Mouse (Mus musculus) kidney, postnatal 0 days (tissue): ENCODE data around the gene Gm49396. TPM values are rescaled to one million over a fixed set of nuclear protein-coding genes. Genes with fewer than 3 reads are reported as not detected.

ENCODE experiments used
- ATAC-seq: fragments of 200-750 bp; cut with Nextera tagmentation; replicated peaks from 2 replicates; pipeline ENCODE4 v1.8.0; 2017; ENCODE audit warnings: low read depth, moderate number of reproducible peaks, moderate TSS enrichment, moderate library complexity; ENCODE audit not compliant: low FRiP score
- DNase-seq: peaks from one replicate; pipeline ENCODE4 v3.0.0-alpha.2; 2016; ENCODE audit warnings: low spot score
- H3K27ac ChIP-seq: fragments of 300-500 bp; sonication (generic); 2 replicates; pipeline ENCODE4 v1.5.1; 2014; ENCODE audit warnings: mild to moderate bottlenecking
- H3K27me3 ChIP-seq: fragments of 300-500 bp; sonication (generic); 2 replicates; pipeline ENCODE4 v1.6.1; 2014; ENCODE audit warnings: low read length, mixed read lengths; ENCODE audit not compliant: insufficient read depth
- H3K36me3 ChIP-seq: fragments of 300-500 bp; sonication (generic); 2 replicates; pipeline ENCODE4 v1.6.1; 2014; ENCODE audit warnings: low read length, mixed read lengths; ENCODE audit not compliant: insufficient read depth
- H3K4me1 ChIP-seq: fragments of 300-500 bp; sonication (generic); replicated peaks from 2 replicates; pipeline ENCODE4 v1.6.1; 2014; ENCODE audit warnings: antibody characterized with exemption, low read length, mixed read lengths; ENCODE audit not compliant: insufficient read depth
- H3K4me2 ChIP-seq: fragments of 300-500 bp; sonication (generic); 2 replicates; pipeline ENCODE4 v1.6.1; 2014; ENCODE audit warnings: mild to moderate bottlenecking, low read length, moderate library complexity, mixed read lengths
- H3K4me3 ChIP-seq: fragments of 300-500 bp; sonication (generic); replicated peaks from 2 replicates; pipeline ENCODE4 v1.5.1; 2014; ENCODE audit warnings: low read depth, low read length
- H3K9ac ChIP-seq: fragments of 300-500 bp; sonication (generic); 2 replicates; pipeline ENCODE4 v1.6.1; 2014; ENCODE audit warnings: low read depth, low read length
- H3K9me3 ChIP-seq: fragments of 300-500 bp; sonication (generic); replicated peaks from 2 replicates; pipeline ENCODE4 v1.6.1; 2016; ENCODE audit warnings: low read length, inconsistent platforms, mixed read lengths
- CTCF ChIP-seq: IDR thresholded peaks from 2 replicates; pipeline ENCODE4 v1.5.1; 2016; ENCODE audit warnings: antibody characterized with exemption, low read depth, mild to moderate bottlenecking, moderate library complexity
- WGBS: fragments of 180-500 bp; shearing (Covaris S2); extraction: QIAGEN DNeasy Blood & Tissue Kit; methylation state at CpG from one replicate; pipeline ENCODE4 v1.1.7; 2014; 5-methylcytosine and 5-hydroxymethylcytosine counted together
- polyA plus RNA-seq: library from polyadenylated mRNA; unstranded; fragments of >200 nt; fragmentation: Nextera tagmentation; extraction: Ambion mirVana; gene quantifications from 2 replicates; pipeline ENCODE4 v1.2.1, GENCODE M21; 2015

The Gm49396 gene
- polyA plus RNA-seq = 5.0 and 7.7 TPM in 2 replicates

DNA sequence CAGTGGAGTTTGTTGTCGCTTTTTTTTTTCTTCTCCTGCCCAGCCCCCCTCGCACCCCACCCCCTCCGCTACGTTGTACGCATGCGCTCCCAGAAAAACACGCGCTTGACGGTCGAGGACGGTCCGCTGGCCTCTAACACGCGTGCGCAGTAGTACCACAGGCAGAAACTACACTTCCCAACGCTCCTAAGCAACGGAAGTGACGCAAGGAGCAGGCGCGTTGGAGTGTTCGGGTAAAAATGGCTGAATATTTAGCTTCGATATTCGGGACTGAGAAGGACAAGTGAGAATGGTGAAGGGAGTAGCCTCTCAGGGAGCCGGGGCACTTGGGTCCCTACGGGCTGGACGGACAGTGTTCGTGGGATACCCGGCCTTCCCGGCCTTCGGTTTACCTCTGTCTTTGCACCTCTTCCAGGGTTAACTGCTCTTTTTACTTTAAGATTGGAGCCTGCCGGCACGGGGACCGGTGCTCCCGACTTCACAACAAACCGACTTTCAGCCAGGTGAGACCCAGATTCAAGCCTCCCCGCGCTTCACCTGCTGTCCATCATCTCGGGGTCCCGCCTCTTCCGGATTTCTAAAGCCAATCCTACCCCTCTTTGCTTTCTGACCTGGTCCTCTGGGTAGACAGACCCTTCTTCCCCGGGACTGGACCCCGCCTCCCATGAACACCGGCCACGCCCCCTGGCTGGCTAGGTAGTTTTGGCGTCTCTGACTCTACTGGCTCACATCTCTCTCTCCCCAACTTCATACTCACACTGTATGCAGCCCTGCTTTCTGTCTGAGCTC lies at the start of gene Gm49396, which contains the start of the genes U2af1l4 and Psenen:
Gm49396 (plus strand) TSS at position 228 of the 789 bp plus-strand sequence.
U2af1l4 (plus strand) TSS at position 185 of the 789 bp plus-strand sequence.
Psenen (minus strand) TSS at position 511 of the 789 bp plus-strand sequence.
- peaks cover 8% of the 10 kb centered on the region for H3K4me1 ChIP-seq

DNA sequence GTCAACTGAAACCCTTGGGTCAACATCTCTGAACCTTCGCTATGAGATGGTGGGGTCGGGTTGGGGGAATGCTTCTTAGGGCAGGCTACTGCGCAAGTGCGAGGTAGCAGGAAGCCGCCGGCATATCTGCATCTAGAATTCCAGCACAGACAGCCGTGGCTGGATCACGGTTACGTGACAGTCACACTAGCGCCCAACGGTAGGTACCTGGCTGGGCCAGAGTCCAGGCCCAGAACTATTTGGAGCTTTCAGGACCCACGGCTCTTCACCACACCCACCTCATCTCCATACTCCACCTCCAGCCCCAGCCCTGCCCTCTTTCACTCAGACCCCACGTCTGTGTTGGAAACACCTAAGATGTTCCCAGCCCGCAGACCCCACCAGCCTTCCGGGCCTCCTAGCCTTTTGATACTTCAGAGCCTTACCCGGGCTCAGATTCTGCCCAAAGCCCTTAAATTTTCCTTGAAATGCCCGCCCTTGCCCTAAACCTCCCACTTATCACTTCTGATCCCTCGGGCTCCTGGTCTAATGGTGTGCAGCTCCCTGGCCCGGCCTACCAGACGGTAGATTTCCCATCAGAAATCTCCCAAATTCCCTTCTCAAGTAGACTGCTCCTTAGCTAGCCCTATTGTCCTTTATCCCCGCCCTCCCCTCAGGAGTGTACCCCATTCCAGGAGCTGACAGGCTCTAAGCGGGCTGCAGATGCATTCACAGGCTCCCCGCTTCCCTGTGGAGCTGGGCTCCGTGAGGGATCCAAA lies 48.0 kb upstream of the Gm49396 start:
- no peak for DNase-seq

More for the DNA sequence above, at the start of gene Gm49396, which contains the start of the genes U2af1l4 and Psenen:
- Histone ChIP-seq H3K27ac (peak within 1 kb of the TSS; percentile 97), H3K4me2 (peak within 1 kb of the TSS; percentile 82), H3K9me3 (no peaks in the 10 kb centered on the region), H3K27me3 (no peaks in the 10 kb centered on the region), H3K36me3 (peaks cover 13% of the 10 kb centered on the region), H3K9ac (peak within 1 kb of the TSS; percentile 86), H3K4me3 (peak within 1 kb of the TSS; percentile 86)
- peak; percentile 86 for ATAC-seq
- DNase-seq = peak; percentile 100
- WGBS = under 1% methylated on average over 43 of the region's 45 CpGs
- peak; percentile 36 for TF ChIP-seq CTCF

DNA sequence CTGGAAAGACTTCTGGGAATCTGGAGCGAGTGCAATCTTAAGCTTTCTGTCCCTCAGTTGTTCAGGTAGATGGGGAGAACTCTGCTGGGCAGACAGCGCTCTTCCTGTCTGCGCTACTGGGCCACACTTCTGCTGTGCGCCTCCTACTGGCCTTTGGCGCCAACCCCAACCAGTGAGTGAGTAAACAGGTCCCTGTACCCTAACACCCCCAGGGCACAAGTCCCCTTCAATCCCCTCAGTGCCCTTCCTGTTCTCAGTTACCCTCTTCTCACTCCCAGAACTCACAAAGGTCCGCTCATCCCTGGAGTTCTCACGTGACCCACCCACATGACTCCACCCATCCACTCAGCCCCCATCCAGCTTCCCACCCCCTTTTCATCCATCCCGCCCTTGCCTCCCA lies 44.8 kb upstream of the Gm49396 start:
- H3K36me3 ChIP-seq = 0 out of 2 replicates have a peak, but pooled peaks cover under 1% of the 10 kb centered on the region
- no peak overlapping the region for H3K4me2 ChIP-seq
- no peaks in the 10 kb centered on the region for H3K9me3 ChIP-seq
- DNase-seq (no peak), ATAC-seq (no peak)
- WGBS = 44% methylated on average over 8 of the region's 8 CpGs
- H3K4me3 ChIP-seq = no peak overlapping the region
- H3K4me1 ChIP-seq = 0 out of 2 replicates have a peak, but pooled peaks cover 6% of the 10 kb centered on the region
- no peak overlapping the region for H3K27ac ChIP-seq
- H3K27me3 ChIP-seq = no peaks in the 10 kb centered on the region
- no peak overlapping the region for H3K9ac ChIP-seq
- 0 out of 2 replicates have a peak, but pooled peaks have one; percentile 5 for TF ChIP-seq CTCF

More for the DNA sequence above, 48.0 kb upstream of the Gm49396 start:
- no peak for ATAC-seq
- Histone ChIP-seq H3K4me3 (no peak overlapping the region), H3K9me3 (no peaks in the 10 kb centered on the region), H3K4me1 (0 out of 2 replicates have a peak, but pooled peaks cover 2% of the 10 kb centered on the region), H3K4me2 (no peak overlapping the region), H3K36me3 (no peaks in the 10 kb centered on the region), H3K9ac (no peak overlapping the region), H3K27ac (no peak overlapping the region), H3K27me3 (no peaks in the 10 kb centered on the region)
- TF ChIP-seq CTCF = no peak
- WGBS = 61% methylated on average over 24 of the region's 24 CpGs

DNA sequence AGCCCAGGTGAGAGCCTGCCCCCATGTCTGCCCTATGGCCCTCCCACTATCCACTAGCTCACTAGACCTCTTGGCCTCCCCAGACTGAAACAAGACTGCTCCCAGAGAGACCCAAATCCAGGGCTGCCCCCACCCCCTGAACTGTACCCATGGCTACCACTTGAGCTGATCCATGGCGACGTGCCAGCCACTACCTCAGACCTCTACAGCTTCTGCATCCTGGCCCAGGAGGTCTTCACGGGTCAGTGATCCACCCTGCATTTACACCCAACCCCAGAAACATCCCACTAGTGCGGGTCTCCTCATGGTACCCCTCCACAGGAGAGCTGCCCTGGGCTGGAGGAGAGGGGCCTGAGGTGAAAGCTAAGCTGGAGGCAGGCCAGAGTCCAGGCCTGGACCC lies 42.7 kb upstream of the Gm49396 start:
- H3K27ac ChIP-seq = no peak overlapping the region
- WGBS = 49% methylated on average over 4 of the region's 4 CpGs
- peaks cover 14% of the 10 kb centered on the region; the same call in 1 of the 2 replicates for H3K36me3 ChIP-seq
- no peak for TF ChIP-seq CTCF
- no peak overlapping the region for H3K4me3 ChIP-seq
- ATAC-seq = no peak
- H3K9me3 ChIP-seq = no peaks in the 10 kb centered on the region
- H3K4me1 ChIP-seq = 0 out of 2 replicates have a peak, but pooled peaks cover 7% of the 10 kb centered on the region
- no peak overlapping the region for H3K4me2 ChIP-seq
- no peak for DNase-seq
- H3K9ac ChIP-seq = no peak overlapping the region
- H3K27me3 ChIP-seq = no peaks in the 10 kb centered on the region

DNA sequence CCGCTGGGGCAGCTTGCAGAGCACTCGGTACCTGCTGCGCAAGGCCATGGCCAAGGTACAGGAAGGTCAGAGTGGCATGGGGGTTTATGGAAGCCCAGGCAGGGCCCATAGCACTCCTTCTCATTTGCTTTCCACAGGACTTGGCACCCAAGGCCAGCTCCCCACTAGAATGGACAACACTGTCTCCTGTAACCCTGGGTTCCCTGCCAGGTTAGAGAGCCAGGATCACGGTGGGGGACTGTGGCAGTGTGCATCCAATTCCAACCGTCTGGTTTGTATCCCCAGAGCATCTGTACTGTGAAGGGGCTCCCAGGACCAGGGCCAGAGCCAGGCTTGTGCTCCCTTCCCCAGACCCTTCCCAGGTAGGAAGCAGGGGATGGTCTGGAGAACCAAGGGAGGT lies 42.3 kb upstream of the Gm49396 start:
- no peak overlapping the region for H3K4me2 ChIP-seq
- ATAC-seq (no peak), DNase-seq (no peak)
- no peaks in the 10 kb centered on the region for H3K27me3 ChIP-seq
- H3K9ac ChIP-seq = no peak overlapping the region
- 70% methylated on average over 5 of the region's 5 CpGs for WGBS
- H3K9me3 ChIP-seq = no peaks in the 10 kb centered on the region
- no peak overlapping the region for H3K27ac ChIP-seq
- TF ChIP-seq CTCF = no peak
- H3K36me3 ChIP-seq = peaks cover 14% of the 10 kb centered on the region; the same call in 1 of the 2 replicates
- H3K4me1 ChIP-seq = peaks cover 7% of the 10 kb centered on the region; the same call in 1 of the 2 replicates
- H3K4me3 ChIP-seq = no peak overlapping the region

DNA sequence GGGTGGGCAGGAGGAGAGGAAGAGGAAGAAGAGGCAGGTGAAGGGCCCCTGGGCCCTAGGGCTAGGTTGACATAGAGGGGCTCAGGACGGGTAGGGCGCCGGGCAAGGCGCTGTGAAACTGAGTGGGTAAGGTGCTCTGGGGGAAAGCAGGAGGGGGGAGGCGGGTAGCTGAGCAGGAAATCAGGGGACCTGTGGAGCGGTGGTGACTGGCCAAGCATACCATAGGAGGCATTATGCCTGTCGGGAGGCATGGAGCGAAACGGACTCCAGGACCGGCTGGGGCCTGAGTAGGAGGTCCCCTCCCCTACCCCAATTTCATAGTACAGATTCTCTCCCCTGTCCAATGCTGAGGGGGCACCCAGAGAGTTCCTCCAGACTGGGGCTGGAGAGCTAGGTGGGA lies 40.3 kb upstream of the Gm49396 start:
- Histone ChIP-seq H3K4me2 (no peak overlapping the region), H3K36me3 (peaks cover 16% of the 10 kb centered on the region; the same call in 1 of the 2 replicates), H3K9ac (peak overlapping the region; percentile 35; the same call in 1 of the 2 replicates), H3K27me3 (no peaks in the 10 kb centered on the region), H3K4me3 (no peak overlapping the region), H3K9me3 (no peaks in the 10 kb centered on the region), H3K27ac (peak overlapping the region; percentile 19; the same call in 1 of the 2 replicates), H3K4me1 (peaks cover 17% of the 10 kb centered on the region; the same call in 1 of the 2 replicates)
- TF ChIP-seq CTCF = no peak
- WGBS = 69% methylated on average over 10 of the region's 10 CpGs
- ATAC-seq (no peak; the same call in 1 of the 2 replicates), DNase-seq (no peak)
